Mouse (Mus musculus) ES-Bruce4 (cell line): ENCODE results near the gene Ccdc82.

Experiments used
- CTCF ChIP-seq: IDR thresholded peaks from one replicate; pipeline ENCODE4 v1.8.1; 2011; ENCODE audit warnings: low read depth, low read length
- EP300 ChIP-seq: IDR thresholded peaks from 2 replicates; pipeline ENCODE4 v1.6.1; 2011; ENCODE audit warnings: low read depth, low read length; ENCODE audit not compliant: insufficient read depth
- POLR2A ChIP-seq: IDR thresholded peaks from one replicate; pipeline ENCODE4 v1.8.1; 2011; ENCODE audit warnings: low read length; ENCODE audit not compliant: insufficient read depth

DNA sequence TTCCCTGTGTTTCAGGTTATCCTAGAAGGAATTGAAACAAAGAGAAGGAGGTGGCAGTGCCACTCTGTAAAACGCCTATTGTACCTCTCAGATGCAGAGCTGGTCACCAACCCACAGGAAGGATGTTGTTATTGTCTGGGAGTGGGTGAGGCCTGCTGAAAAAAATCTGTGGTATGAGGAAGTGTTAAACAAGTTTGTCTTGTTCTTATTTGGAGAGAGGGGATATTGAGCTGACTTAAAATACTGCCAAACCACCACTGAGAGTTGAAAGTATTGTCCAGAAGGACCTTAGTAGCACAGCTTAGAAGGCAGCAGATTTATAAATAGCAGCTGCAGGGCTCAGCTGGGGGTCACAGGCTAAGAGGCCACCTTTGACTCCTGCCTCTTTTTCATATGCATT lies 76.9 kb downstream of the Ccdc82 start:
- no peak for TF ChIP-seq CTCF
- no peak for TF ChIP-seq POLR2A
- no peak for TF ChIP-seq EP300
